Mouse (Mus musculus) kidney, adult 2 months (tissue): ENCODE results near the gene Rassf6. TPM values are rescaled to one million over a fixed set of nuclear protein-coding genes. Genes with fewer than 3 reads are reported as not detected.
A peak's percentile ranks its signal among the peaks of the same experiment; 100 is the strongest.

Experiments
- DNase-seq: peaks from one replicate; pipeline ENCODE4 v3.0.0; 2021
- H3K27ac ChIP-seq: fragments of 200-500 bp; 2 replicates; pipeline ENCODE4 v1.5.1; 2012; ENCODE audit warnings: low read depth, low read length, control low read depth, inconsistent platforms; ENCODE audit not compliant: insufficient read depth
- H3K27me3 ChIP-seq: fragments of 200-500 bp; replicated peaks from 2 replicates; pipeline ENCODE4 v1.6.1; 2012; ENCODE audit warnings: mild to moderate bottlenecking, moderate library complexity, low read length, inconsistent platforms; ENCODE audit not compliant: control insufficient read depth, insufficient read depth
- H3K36me3 ChIP-seq: fragments of 200-500 bp; 2 replicates; pipeline ENCODE4 v1.6.1; 2012; ENCODE audit warnings: mild to moderate bottlenecking, moderate library complexity, low read length, inconsistent platforms; ENCODE audit not compliant: control insufficient read depth, insufficient read depth
- H3K4me1 ChIP-seq: fragments of 200-500 bp; 2 replicates; pipeline ENCODE4 v1.6.1; 2011; ENCODE audit warnings: low read length; ENCODE audit not compliant: control insufficient read depth, insufficient read depth
- H3K4me3 ChIP-seq: fragments of 200-500 bp; 2 replicates; pipeline ENCODE4 v1.5.1; 2011; ENCODE audit warnings: mild to moderate bottlenecking, low read depth, low read length, control low read depth; ENCODE audit not compliant: insufficient read depth
- CTCF ChIP-seq: fragments of 200-500 bp; conservative IDR thresholded peaks from 2 replicates; pipeline ENCODE4 v1.5.1; 2011; ENCODE audit warnings: low read depth, mild to moderate bottlenecking, control low read depth, low read length, moderate library complexity, mixed read lengths; ENCODE audit not compliant: insufficient read depth, insufficient read length
- POLR2A ChIP-seq: fragments of 200-500 bp; IDR thresholded peaks from one replicate; pipeline ENCODE4 v1.6.1; 2011; ENCODE audit warnings: low read depth, low read length, control low read depth
- WGBS: fragments of 180-500 bp; shearing (Covaris S2); methylation state at CpG from one replicate; pipeline ENCODE4 v1.1.7; 2018; 5-methylcytosine and 5-hydroxymethylcytosine counted together
- polyA plus RNA-seq: library from polyadenylated mRNA; depleted of rRNA; stranded (reverse); fragments of >200 nt; gene quantifications from 2 replicates; pipeline ENCODE4 v1.2.3, GENCODE M21; 2012

Gene Rassf6
- polyA plus RNA-seq, 1 experiment: 11.4 TPM

DNA sequence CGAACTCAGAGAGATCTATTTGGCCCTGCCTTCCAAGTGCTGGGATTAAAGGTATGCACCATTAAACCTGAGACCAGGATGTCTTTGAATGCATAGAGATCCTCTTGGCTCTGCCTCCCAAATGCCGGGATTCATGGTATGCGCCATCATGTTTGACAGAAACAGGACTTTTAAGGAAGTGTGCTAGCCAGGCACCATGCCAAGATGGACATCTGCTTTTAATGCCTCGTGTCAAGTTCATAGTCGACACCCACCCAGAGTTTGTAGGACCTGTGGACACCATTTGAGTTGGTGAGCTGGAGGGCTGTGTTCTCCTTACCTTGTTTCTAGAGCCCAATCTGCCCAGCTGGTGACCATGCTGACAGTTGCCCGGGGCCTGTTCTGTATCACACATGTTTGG lies 48.5 kb downstream of the Rassf6 start:
- Histone ChIP-seq H3K4me1 (no peaks in the 10 kb centered on the region), H3K36me3 (no peaks in the 10 kb centered on the region), H3K27me3 (no peaks in the 10 kb centered on the region), H3K4me3 (no peak overlapping the region), H3K27ac (no peak overlapping the region)
- no peak for DNase-seq
- 67% methylated on average over 6 of the region's 6 CpGs for WGBS
- TF ChIP-seq CTCF (no peak), POLR2A (no peak)

- Histone ChIP-seq H3K4me1 (no peaks in the 10 kb centered on the region), H3K4me3 (no peak overlapping the region), H3K36me3 (no peaks in the 10 kb centered on the region), H3K27me3 (no peaks in the 10 kb centered on the region), H3K27ac (no peak overlapping the region)
- TF ChIP-seq CTCF (no peak), POLR2A (no peak)
- DNase-seq: no peak
- WGBS: 68% methylated on average over 10 of the region's 10 CpGs
Measured at GRCm38 (mm10) chr5:90590676-90591075, 49.8 kb downstream of the Rassf6 start.

GRCm38 (mm10) chr5:90588708-90589595 lies 51.5 kb downstream of the Rassf6 start:
- H3K27me3 ChIP-seq: no peaks in the 10 kb centered on the region
- peak; percentile 74 for DNase-seq
- TF ChIP-seq POLR2A: no peak
- TF ChIP-seq CTCF: peak; percentile 89
- 24% methylated on average over 25 of the region's 25 CpGs for WGBS
- H3K27ac ChIP-seq: no peak overlapping the region
- no peaks in the 10 kb centered on the region for H3K4me1 ChIP-seq
- no peaks in the 10 kb centered on the region for H3K36me3 ChIP-seq
- peak overlapping the region; percentile 29; the same call in 1 of the 2 replicates for H3K4me3 ChIP-seq

GRCm38 (mm10) chr5:90588104-90588503 lies 52.4 kb downstream of the Rassf6 start:
- Histone ChIP-seq H3K4me1 (no peaks in the 10 kb centered on the region), H3K27ac (no peak overlapping the region), H3K36me3 (no peaks in the 10 kb centered on the region), H3K4me3 (no peak overlapping the region), H3K27me3 (no peaks in the 10 kb centered on the region)
- 95% methylated on average over 5 of the region's 5 CpGs for WGBS
- no peak for TF ChIP-seq POLR2A
- no peak for TF ChIP-seq CTCF
- no peak for DNase-seq

DNA sequence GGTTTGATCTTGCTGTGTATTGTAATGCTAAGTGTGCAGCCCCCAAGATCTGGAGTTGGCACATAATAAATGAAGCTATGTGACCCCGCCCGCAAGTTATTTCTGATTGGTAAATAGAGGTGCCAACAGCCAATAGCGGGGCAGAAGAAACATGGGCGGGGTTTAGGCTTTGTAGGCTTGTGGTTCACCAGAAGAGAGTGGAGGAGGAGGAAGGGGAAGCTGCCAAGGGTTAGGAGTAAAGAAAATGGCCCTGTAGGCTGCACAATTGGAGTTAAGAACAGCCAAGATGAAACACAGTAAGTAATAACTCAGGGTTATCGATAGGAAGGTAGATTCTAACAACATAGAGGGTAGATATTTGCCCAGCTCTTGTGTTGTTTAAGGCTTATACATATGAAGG lies 53.9 kb downstream of the Rassf6 start:
- no peaks in the 10 kb centered on the region for H3K27me3 ChIP-seq
- H3K4me1 ChIP-seq: no peaks in the 10 kb centered on the region
- 78% methylated on average over 5 of the region's 5 CpGs for WGBS
- no peak overlapping the region for H3K4me3 ChIP-seq
- no peak for TF ChIP-seq CTCF
- DNase-seq: no peak
- H3K36me3 ChIP-seq: no peaks in the 10 kb centered on the region
- H3K27ac ChIP-seq: no peak overlapping the region

DNA sequence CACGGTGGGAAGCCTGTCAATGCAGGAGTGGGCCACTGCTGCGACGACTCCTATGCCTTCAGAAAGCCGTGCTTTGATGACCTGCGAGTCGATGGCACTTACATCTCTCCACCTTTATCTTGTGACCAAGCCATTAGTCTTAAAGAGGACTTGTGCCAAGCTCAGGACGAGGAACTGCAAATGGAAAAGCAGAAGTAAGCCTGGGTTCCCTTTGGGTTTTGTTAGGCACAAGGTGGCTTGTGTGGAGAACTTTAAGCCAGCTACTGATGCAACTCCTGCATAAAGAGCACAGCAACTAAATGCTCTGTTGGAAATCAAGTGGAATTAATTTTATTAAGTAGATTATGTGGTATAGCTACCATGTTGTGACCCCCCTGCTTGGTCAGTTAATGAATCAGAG lies 55.7 kb downstream of the Rassf6 start:
- Histone ChIP-seq H3K4me1 (no peaks in the 10 kb centered on the region), H3K27me3 (no peaks in the 10 kb centered on the region), H3K36me3 (no peaks in the 10 kb centered on the region), H3K4me3 (no peak overlapping the region), H3K27ac (no peak overlapping the region)
- TF ChIP-seq POLR2A: no peak
- no peak for TF ChIP-seq CTCF
- DNase-seq: no peak
- WGBS: 82% methylated on average over 7 of the region's 7 CpGs

- DNase-seq: no peak
- 80% methylated on average over 6 of the region's 6 CpGs for WGBS
- no peak overlapping the region for H3K4me3 ChIP-seq
- H3K36me3 ChIP-seq: no peaks in the 10 kb centered on the region
- no peak overlapping the region for H3K27ac ChIP-seq
- TF ChIP-seq POLR2A (no peak), CTCF (no peak)
- H3K27me3 ChIP-seq: no peaks in the 10 kb centered on the region
- no peaks in the 10 kb centered on the region for H3K4me1 ChIP-seq
Measured at GRCm38 (mm10) chr5:90582179-90582578, 58.3 kb downstream of the Rassf6 start.
